Mouse (Mus musculus) c-Kit-negative CD71-positive TER-119-positive erythroid progenitor cells, embryonic 14.5 days (primary cell): ENCODE results near the gene Nthl1.
"Not testable (repeated sequence)": the region's sequence is repeated elsewhere in the genome, so short reads cannot be mapped to it uniquely, and the experiment has no call there.

Experiments
- DNase-seq: peaks from one replicate; pipeline ENCODE4 v3.0.0-alpha.2; 2013; ENCODE audit warnings: low read depth, low spot score

Nthl1 gene

DNA sequence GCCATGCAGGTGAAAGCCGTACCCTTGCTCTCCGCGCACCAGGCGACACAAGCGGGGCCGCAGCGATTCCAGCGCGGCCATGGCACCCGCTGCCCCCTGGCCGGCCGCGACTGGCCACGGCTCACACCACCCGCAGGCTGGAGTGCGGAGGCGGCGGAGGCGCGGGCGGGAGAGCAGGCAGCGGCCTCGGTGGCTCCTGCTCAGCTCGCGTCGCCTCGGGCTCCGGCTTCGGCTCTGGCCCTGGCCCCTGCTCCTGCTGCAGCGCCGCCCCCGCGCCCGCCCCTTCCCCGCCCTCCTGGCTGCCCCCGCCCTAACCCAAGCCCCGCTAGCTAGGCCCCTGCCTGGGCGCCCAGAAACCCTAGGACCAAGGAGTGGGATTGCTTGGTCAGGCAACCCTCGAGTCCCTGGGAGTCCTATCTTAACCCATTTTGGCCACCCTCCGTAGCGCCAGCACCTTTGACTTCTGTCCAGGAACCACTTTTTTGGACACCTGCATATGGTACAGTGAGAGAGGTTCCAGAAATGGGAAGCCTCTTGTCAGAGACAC lies 17.7 kb downstream of the Nthl1 start, which contains the start of gene Slc9a3r2:
TSS of gene Slc9a3r2 (minus strand) at position 258 of the 547 bp plus-strand sequence.
- no peak for DNase-seq

DNA sequence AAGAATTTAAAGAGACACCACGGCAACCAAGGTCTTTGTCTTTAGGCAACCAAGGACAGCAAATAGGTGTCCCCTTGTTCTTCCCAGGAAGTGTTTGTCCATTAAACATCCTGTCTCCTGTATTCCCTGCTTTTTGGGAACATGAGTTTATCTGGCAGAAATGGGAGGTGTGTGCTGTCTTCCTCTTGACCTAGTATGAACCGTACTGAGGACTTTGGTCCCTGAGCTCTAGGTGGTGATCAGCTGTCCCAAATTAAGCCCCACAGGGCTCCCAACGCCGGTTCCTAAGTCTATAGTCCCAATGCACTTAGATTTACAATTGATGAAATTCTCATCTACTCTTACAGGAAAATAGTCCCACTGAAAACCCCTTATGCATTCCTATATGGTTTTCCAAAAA lies 18.3 kb downstream of the Nthl1 start:
- DNase-seq: no peak

DNA sequence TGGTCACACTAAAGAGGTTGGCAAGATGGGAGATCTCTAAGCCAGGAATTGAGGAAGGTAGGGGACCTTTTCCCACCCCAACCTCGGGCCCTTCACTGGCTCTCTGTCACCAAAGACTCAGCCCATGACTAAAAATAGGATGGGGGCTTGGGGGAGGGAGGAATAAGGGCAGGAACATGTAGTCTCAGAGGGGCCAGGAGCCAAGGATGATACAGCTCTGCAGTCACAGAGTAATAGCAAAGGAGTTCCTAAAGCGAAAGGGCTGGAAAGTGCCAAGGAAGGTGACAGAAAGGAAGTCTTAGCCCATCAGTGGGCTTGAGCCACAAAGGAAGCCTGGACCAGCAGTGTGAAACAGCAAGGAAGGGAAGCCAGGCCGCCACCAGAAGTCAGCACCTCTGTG lies 19.4 kb downstream of the Nthl1 start:
- DNase-seq: no peak

DNA sequence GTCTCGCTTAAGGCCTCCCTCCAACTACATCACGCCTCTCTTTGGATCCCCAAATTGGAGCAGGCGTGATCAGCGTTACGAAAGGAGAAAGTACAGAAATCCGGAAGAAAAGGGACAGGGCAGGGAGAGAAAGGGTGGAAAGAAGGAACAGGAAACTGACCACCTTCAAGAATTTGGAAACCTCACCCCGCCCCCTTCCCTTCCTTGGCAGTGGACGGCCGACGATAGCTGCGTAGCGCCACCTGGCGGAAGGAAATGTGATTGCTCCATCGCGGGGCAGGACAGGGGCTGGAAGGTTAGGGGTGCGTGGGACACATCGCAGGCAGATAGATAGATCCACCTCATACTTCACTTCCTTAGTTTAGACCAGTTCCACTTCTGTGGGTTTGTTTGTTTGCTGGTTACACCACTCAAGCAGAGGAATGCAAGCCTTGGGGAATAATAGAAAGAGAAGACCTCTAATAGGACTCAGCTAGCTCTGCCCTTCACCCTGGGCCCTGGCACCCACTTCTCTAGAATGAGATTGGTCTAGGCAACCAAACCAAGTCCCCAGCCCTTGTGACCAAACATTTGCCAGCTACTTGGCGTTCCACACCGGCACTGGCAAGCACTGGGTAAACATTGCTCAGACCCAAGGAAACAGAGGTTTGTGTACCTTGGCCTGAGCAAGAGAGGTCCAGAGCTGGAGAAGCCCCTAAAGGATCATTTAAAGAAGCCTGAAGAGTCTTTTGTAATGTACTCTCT lies 21.7 kb downstream of the Nthl1 start:
- no peak for DNase-seq

DNA sequence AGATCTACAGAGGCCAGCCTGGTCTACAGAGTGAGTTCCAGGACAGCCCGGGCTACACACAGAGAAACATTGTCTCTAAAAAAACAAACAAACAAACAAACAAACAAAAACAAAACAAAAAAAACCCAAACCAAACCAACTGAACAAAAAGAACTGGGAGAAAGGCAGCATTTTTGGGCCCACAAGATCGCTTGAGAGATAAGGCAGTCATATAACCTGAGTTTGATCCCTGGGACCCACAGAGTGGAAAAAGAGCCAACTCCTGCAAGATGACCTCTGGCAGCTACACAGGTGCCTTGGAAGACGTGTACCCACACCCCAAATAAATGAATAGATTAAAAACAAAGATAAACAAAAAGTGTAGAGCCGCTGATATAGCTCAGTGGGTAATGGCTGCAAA lies 22.5 kb downstream of the Nthl1 start:
- no peak for DNase-seq

DNA sequence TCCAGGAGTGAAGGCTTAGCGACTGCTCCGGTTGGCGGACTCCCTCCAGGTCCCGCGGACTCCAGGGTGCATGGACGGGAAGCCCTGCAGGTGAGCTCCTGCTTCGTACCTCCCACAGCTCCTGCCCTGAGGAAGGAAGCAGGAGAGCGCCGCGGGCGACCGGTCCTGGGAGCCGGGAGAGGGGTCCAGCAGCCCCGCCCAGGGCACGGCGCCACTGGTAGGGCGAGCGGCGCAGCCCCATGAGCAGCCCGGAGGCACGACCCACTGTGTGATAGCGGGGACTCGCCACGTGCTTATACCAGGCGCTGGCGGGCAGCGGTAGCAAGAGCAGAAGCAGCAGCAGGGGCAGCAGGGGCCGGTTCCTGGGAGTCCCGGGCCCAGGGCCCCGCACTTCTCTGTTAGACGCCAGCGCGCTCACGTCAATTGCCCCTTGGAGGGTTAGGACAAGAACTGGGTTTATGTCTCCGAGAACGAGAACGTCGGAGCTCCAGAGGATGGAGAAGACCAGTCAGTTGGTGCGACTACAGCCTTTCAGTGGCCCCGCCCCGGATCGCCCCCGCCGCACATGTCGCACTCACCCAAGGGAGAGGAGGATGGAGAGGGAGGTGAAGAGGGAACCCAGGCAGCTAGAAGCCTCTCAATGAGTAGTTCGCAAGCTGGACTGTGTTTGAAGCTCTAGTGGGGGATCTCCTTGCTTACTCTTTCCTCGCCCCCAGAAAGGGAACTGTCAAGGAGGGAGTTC lies 25.7 kb downstream of the Nthl1 start, which contains the start of gene Npw:
TSS of gene Npw (minus strand) at position 441 of the 742 bp plus-strand sequence.
- no peak for DNase-seq

DNA sequence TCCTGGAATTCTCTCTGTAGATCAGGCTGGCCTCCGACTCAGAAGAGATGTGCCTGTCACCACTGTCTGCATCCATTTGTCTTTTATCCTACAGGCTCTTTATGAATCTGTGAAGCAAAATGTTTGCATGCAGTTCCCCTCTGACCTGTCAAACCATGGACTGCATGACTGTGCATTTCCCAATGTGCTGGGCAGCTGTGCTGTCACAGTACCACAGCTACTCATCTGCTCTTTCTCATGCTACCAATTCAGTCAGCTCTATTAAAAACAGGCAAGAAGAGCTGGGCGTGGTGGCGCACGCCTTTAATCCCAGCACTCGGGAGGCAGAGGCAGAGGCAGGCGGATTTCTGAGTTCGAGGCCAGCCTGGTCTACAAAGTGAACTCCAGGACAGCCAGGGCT lies 34.5 kb downstream of the Nthl1 start:
- not testable (repeated sequence) for DNase-seq

DNA sequence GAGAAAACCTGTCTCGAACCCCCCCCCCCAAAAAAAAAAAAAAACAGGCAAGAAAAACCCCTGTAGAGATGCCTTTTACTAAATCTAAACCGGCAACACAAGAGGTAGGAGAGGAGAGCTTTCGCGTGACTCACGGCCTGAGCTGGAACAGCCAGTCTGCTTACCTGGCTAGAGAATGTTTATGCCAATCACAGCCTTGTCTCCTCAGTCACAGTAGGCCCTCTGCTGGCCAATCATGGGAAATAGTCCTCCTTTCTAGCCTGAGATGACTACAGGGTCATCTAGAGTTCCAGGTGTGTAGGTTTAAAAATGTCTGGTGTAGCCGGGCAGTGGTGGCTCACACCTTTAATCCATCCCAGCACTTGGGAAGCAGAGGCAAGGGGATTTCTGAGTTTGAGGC lies 34.9 kb downstream of the Nthl1 start:
- DNase-seq: no peak

DNA sequence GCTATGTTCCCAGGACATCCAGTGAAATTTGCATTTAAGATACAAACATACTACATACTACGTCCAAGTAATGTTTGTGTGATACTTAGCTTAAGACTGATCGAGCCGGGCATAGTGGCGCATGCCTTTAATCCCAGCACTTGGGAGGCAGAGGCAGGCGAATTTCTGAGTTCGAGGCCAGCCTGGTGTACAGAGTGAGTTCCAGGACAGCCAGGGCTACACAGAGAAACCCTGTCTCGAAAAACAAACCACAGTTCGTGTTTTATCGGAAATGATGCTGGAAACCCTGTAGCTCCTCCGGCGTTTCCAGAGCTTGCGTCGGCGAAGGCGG lies 36.7 kb downstream of the Nthl1 start:
- not testable (repeated sequence) for DNase-seq

DNA sequence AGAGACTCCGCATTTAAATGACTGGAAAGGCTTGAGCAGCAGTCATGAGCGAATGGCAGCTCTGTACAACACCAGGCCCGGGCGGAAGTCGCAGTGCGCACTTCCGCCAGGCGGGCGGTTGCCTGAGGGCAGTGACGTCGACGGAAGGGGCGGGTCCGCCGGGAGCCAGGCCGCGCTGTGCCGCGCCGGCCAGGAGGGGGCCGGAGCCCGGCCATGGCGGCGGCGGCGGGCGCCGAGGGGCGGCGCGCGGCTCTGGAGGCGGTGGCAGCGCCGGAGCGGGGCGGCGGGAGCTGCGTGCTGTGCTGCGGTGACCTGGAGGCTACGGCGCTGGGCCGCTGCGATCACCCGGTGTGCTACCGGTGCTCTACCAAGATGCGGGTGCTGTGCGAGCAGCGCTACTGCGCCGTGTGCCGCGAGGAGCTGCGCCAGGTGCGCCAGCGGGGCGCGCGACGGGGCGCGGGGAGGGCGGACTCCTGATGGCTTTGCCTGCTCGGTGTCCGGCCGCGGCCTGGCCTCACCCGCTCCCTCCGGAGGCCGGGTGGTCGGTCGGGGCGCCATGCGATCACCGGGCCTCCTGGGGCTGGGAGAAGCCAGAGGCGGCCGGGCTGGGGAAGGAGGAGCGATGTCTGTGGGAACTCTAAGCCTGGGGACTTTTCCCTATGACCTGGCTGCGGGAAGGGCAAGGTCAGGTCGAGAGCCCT lies 37.2 kb downstream of the Nthl1 start, which contains the start of gene Zfp598:
TSS of gene Zfp598 (plus strand) at position 143 of the 701 bp plus-strand sequence.
- peak; percentile 85 for DNase-seq

DNA sequence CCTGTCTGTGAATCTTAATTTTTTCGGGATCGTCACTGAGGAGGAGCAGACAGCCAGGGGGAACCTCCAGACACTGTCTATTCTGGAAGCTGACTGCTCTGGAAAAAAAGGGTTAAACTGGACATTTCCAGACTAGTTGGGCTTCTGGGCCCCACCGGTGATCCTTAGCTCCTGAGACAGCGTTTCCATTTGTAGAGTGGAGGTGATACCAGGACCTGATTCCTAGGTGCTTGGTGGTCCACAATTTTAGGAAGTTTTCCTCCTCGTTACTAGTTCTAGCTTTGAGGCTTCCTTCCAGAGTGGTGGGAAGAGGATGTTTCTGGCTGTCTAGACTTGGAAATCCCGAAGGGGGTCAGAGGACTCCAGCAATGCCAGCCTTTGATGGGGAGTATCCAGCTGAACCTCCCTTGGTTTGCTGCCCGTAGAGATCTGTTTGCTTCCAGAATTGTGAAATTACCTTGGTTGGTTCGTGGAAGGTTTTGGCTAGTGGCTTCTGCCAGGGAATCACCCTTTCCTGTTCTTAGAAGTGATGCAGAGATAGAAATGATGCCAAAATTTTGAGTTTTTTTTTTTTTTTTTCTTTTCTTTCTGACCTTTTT lies 37.9 kb downstream of the Nthl1 start:
- DNase-seq: no peak

DNA sequence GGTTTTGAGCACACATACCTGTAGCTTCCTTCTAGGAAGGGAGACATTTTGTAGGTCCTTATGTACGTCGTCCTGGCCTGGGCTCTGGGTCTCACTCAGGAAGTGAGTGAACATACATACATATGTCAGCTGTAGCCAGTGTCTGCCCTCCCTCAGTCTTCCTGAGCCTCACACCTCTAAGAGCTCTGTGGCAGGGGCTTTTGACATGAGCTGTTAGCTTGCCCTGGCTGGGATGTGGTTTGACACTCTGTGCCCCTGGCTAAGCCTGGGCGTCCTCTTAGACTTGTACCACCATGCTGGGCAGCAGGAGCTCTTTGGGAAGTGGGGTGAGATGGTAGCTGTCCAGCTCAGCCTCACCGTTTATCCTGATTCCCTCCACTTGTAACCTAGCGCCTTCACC lies 38.9 kb downstream of the Nthl1 start:
- no peak for DNase-seq

DNA sequence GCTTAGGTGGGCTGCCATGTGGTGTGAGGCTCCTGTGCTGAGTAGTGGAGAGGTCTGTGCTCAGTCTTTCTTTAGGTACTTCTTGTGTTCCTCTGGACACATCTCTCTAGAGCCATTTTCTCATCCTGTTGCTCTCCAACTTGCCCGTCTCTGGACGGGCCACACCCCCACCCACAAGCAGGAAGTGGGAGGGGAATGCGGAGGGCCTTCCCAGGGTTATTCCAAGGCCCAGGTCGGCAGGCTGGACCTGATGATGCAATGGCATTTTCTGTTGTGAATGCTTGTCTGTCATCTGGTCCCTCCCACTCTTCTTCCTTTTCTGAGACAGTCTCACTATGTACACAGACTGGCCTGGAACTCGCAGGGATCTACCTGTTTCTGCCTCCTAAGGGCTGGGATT lies 39.7 kb downstream of the Nthl1 start:
- no peak for DNase-seq

DNA sequence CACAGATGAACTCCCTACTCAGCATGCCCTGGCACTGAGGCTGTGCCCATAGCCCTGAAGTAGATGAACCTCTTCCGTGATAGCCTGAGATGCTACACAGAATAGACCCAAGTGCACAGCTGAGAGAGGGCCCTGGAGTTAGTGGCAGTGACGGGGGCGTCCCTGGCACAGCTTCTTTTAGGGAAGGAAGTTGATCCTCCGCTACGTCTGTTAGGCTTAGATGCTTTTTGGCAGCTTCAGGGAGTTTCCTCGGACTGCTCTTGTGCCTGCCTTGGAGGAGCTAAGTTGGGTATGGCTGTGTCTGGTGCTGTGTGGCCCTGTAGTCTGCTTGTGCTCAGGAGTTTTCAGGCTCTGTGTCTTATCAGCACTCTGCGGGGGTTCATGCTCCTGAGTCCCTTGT lies 41.8 kb downstream of the Nthl1 start:
- no peak for DNase-seq

DNA sequence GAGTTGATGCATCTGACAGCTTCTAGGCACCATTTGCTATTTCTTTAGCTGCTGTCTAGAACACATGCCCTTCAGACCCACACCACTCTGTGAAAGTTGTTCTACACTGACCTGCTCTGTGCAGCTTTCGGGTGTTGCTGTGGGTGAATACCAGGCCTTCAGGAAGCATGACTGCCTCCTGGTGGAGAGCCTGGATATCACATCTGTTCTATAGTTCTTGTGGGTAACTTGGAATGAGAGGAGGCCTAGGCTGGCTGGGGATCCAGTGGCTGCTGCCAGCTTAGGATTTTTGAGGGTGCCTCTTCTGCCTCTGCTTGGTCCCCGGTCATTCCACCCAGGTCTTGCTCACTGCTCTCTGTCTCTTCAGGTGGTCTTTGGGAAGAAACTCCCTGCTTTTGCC lies 43.7 kb downstream of the Nthl1 start:
- peak; percentile 66 for DNase-seq

DNA sequence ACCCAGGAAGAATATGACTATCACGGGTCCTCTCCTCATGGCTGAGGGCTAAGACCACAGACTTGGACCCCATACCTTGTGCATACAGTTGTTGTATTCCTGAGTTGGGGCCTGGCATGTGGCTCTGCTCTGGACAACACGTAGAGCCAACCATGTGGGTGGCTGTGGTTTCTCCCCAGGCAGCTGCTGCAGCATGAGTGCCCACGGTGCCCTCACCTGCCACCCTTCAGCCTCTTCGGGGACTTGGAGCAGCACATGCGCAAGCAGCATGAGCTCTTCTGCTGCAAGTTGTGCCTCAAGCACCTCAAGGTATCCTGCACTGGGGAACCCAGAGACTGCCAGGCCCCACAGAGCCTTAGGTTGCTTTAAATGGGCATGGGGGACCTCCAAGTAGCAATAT lies 44.4 kb downstream of the Nthl1 start:
- no peak for DNase-seq

DNA sequence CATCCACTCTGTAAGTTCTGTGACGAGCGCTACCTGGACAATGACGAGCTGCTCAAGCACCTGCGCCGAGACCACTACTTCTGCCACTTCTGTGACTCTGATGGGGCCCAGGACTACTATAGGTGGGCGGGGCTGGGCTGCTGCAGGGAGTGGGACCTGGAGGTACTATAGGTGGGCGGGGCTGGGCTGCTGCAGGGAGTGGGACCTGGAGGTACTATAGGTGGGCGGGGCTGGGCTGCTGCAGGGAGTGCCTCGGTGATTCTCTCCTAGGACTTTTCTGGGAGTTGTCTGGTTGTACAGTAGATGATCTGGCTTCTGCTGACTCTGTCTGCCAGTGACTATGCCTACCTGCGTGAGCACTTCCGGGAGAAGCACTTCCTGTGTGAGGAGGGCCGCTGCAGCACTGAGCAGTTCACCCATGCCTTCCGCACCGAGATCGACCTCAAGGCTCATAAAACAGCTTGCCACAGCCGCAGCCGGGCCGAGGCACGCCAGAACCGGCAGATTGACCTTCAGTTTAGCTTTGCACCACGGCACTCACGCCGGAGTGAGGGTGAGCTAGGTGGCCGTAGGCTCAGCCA lies 45.1 kb downstream of the Nthl1 start:
- no peak for DNase-seq

DNA sequence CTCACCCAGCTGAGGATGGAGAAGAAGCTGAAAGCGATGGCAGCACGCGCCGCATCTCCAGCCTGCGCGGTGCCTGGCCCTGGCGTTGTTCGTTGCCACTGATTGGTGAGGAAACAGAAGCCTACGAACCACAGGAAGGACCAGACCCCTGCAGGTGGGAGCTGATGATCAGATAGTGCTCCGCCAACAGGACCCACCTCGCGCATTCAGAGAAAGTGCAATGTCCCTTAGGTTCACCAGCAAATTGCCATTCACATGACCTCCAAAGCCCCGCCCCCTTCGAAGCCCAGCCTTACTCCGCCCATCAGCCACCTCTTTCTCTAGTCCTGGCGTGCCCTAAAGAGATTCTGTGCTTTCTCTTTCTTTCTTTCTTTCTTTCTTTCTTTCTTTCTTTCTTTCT lies 54.0 kb downstream of the Nthl1 start:
- no peak for DNase-seq

DNA sequence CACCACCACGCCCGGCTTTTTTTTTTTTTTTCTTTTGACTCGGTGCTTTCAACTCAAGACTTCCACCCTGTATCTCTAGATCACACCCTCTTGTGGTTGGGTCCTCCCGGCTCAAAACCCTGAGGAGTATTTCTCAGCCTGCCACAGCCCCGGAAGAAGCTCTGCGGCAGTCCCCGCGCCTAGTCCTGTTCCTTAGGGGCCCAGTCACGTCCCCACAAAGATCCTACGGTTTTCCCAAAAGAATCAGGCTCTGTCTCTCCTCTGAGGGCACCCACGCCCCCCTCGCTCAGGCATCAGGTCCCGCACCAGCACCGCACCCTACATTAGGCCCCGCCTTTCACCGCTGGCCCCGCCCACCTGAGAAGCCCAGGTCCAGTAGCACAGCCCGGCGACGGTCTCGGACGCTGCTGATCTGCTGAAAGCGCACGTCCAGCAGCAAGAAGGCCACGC lies 54.7 kb downstream of the Nthl1 start:
- peak; percentile 43 for DNase-seq

DNA sequence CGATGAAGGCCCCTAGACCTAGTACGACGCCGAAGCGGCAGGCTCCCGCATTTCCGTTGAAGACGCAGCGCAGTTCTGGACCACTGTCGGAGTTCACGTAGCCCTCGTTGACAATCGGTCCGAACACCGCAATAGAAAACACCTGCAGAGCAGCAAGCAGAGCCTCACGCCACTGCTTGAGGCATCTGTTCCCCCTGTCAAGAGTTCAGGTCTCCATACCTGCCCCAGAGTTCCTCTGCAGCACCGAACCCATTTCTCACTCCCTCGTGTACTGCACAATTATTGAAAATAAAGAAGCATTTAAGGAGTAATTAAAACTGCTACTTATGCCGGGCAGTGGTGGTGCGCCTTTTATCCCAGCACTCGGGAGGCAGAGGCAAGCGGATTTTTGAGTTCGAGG lies 55.1 kb downstream of the Nthl1 start:
- DNase-seq: no peak
